In the genomic region with DNA sequence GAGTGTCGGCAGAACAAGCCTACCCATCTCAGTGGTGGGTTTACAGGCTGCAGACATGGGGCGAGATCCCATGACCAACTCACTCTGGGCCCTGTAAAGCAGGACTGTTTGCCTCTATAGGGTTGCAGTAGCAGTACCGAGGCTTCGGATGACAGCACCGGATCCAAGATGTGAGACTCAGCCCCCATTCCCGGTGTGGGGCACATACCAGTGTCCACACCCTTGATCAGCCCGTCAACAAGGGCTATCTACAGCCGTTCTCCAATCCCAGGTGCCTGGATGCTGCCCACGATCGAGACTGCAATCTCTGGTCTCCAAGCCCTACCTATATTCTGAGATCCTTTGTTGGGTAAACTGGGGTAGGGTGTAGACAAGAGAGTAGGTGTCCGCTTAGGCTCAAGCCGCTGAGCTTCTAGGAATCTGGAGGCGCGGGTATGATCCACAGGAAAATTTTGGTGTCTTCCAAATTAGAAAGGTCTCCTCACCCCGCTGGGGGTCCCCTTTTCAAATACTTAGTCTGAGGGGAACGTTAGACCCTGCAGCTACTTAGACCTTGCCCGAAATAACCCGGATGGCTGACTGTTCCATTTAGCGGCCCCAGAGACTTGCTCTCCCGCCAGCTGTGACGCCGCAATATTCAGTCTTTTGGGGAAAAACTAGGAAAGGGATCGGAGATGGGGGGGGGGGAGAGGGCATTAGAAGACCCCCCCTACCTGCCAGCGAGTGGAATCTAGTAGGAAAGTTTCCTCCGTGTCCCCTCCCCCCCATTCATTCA, we compare ENCODE assay signal across 8 mouse cellular contexts. TPM values are rescaled to one million over a fixed set of nuclear protein-coding genes. Genes with fewer than 3 reads are reported as not detected.
DNase-seq lines count a peak whose midpoint lies in the region; ATAC-seq and TF ChIP-seq lines count a peak whose summit lies in the region.

No protein-coding gene starts in this region.

- no peak overlapping the region for H3K27ac ChIP-seq in kidney, embryonic 14.5 days (ENCODE audit: low read depth, low read length)
- H3K27ac ChIP-seq in hindbrain, embryonic 13.5 days: peak overlapping the region; percentile 94
- peak overlapping the region; percentile 91 for H3K27ac ChIP-seq in midbrain, embryonic 15.5 days

- peaks cover 11% of the 10 kb centered on the region; the same call in 1 of the 2 replicates for H3K27me3 ChIP-seq in kidney, embryonic 14.5 days (ENCODE audit: control insufficient read depth, insufficient read depth, low read length)
- peaks cover 3% of the 10 kb centered on the region; the same call in 1 of the 2 replicates for H3K27me3 ChIP-seq in hindbrain, embryonic 13.5 days
- H3K27me3 ChIP-seq in midbrain, embryonic 15.5 days (replicated peaks): no peaks in the 10 kb centered on the region

- no peak for DNase-seq in kidney, adult 9 months
- peak; percentile 50 for DNase-seq in brain, embryonic 14.5 days (ENCODE audit: low read depth)
- DNase-seq in right cerebral cortex, postnatal 14 days: no peak
- DNase-seq in right cerebral cortex, postnatal 25 days: no peak
- no peak for DNase-seq in layer of hippocampus, adult 9-10 months (ENCODE audit: low spot score)

- H3K4me3 ChIP-seq in kidney, embryonic 14.5 days (ENCODE audit: low read length): peak overlapping the region; percentile 68
- H3K4me3 ChIP-seq in hindbrain, embryonic 13.5 days: peak overlapping the region; percentile 75
- peak overlapping the region; percentile 89 for H3K4me3 ChIP-seq in midbrain, embryonic 15.5 days

- ATAC-seq in kidney, embryonic 14.5 days (ENCODE audit: low FRiP score, low TSS enrichment): no peak
- ATAC-seq in hindbrain, embryonic 13.5 days (ENCODE audit: low FRiP score): peak; percentile 15; the same call in 1 of the 2 replicates
- peak; percentile 2; the same call in 1 of the 2 replicates for ATAC-seq in midbrain, embryonic 15.5 days (replicated peaks)

- peak overlapping the region; percentile 95 for H3K4me2 ChIP-seq in kidney, embryonic 14.5 days (replicated peaks; ENCODE audit: low read depth, low read length)
- peak overlapping the region; percentile 75 for H3K4me2 ChIP-seq in hindbrain, embryonic 13.5 days
- peak overlapping the region; percentile 71 for H3K4me2 ChIP-seq in midbrain, embryonic 15.5 days

- H3K4me1 ChIP-seq in kidney, embryonic 14.5 days (ENCODE audit: control insufficient read depth, insufficient read depth, low read length): peaks cover 37% of the 10 kb centered on the region
- H3K4me1 ChIP-seq in hindbrain, embryonic 13.5 days (replicated peaks): peaks cover 56% of the 10 kb centered on the region
- peaks cover 46% of the 10 kb centered on the region for H3K4me1 ChIP-seq in midbrain, embryonic 15.5 days

- peak overlapping the region; percentile 78 for H3K9ac ChIP-seq in kidney, embryonic 14.5 days (ENCODE audit: low read depth, low read length)
- H3K9ac ChIP-seq in hindbrain, embryonic 13.5 days: peak overlapping the region; percentile 93
- H3K9ac ChIP-seq in midbrain, embryonic 15.5 days: peak overlapping the region; percentile 93

- 5% methylated on average over 25 of the region's 25 CpGs for WGBS in kidney, embryonic 14.5 days
- WGBS in hindbrain, embryonic 13.5 days: 3% methylated on average over 25 of the region's 25 CpGs
- 2% methylated on average over 25 of the region's 25 CpGs for WGBS in midbrain, embryonic 15.5 days

- H3K9me3 ChIP-seq in kidney, embryonic 14.5 days (ENCODE audit: control insufficient read depth, low read length): no peaks in the 10 kb centered on the region
- no peaks in the 10 kb centered on the region for H3K9me3 ChIP-seq in hindbrain, embryonic 13.5 days
- no peaks in the 10 kb centered on the region for H3K9me3 ChIP-seq in midbrain, embryonic 15.5 days

- TF ChIP-seq CTCF in brain, embryonic 14.5 days (IDR thresholded peaks at IDR 0.05; ENCODE audit: borderline replicate concordance, extremely low read depth, insufficient read depth, insufficient read length): no peak

- TF ChIP-seq POLR2A in brain, embryonic 14.5 days (IDR thresholded peaks at IDR 0.05; ENCODE audit: borderline replicate concordance, extremely low read depth, insufficient read depth, insufficient read length, poor library complexity, severe bottlenecking): no peak

- no peaks in the 10 kb centered on the region; the same call in 1 of the 2 replicates for H3K36me3 ChIP-seq in kidney, embryonic 14.5 days (ENCODE audit: control insufficient read depth, insufficient read depth, low read length)
- peaks cover 28% of the 10 kb centered on the region for H3K36me3 ChIP-seq in hindbrain, embryonic 13.5 days
- peaks cover 6% of the 10 kb centered on the region; the same call in 1 of the 2 replicates for H3K36me3 ChIP-seq in midbrain, embryonic 15.5 days (replicated peaks)

RNA-seq across cellular contexts. Expression of gene Mapk11, which starts 0.7 kb away (rescaled TPM):
- 8.4 and 14.8 TPM in 2 replicates for polyA plus RNA-seq in kidney, embryonic 14.5 days (2014; fragmentation: Nextera tagmentation; extraction: Ambion mirVana)
- 61.9 and 75.4 TPM in 2 replicates for polyA plus RNA-seq in brain, embryonic 14.5 days (2012; rRNA removed)
- polyA plus RNA-seq in hindbrain, embryonic 13.5 days (2015; fragmentation: Nextera tagmentation; extraction: Ambion mirVana): 36.1 and 36.5 TPM in 2 replicates
- 30.8 and 32.5 TPM in 2 replicates for polyA plus RNA-seq in midbrain, embryonic 15.5 days (2015; fragmentation: Nextera tagmentation; extraction: Ambion mirVana)

RNA-seq across cellular contexts. Expression of gene Mapk12, which starts 8.2 kb away (rescaled TPM):
- polyA plus RNA-seq in kidney, embryonic 14.5 days (2014; fragmentation: Nextera tagmentation; extraction: Ambion mirVana): 20.8 and 23.4 TPM in 2 replicates
- 12.8 and 15.5 TPM in 2 replicates for polyA plus RNA-seq in brain, embryonic 14.5 days (2012; rRNA removed)
- polyA plus RNA-seq in hindbrain, embryonic 13.5 days (2015; fragmentation: Nextera tagmentation; extraction: Ambion mirVana): 5.9 and 7.1 TPM in 2 replicates
- polyA plus RNA-seq in midbrain, embryonic 15.5 days (2015; fragmentation: Nextera tagmentation; extraction: Ambion mirVana): 4.0 and 5.1 TPM in 2 replicates

RNA-seq across cellular contexts. Expression of gene Hdac10, which starts 20.2 kb away (rescaled TPM):
- polyA plus RNA-seq in kidney, embryonic 14.5 days (2014; fragmentation: Nextera tagmentation; extraction: Ambion mirVana): 9.2 and 12.9 TPM in 2 replicates
- 33.1 and 58.3 TPM in 2 replicates for polyA plus RNA-seq in brain, embryonic 14.5 days (2012; rRNA removed)
- polyA plus RNA-seq in hindbrain, embryonic 13.5 days (2015; fragmentation: Nextera tagmentation; extraction: Ambion mirVana): 24.3 and 24.5 TPM in 2 replicates
- 27.0 and 31.4 TPM in 2 replicates for polyA plus RNA-seq in midbrain, embryonic 15.5 days (2015; fragmentation: Nextera tagmentation; extraction: Ambion mirVana)

RNA-seq across cellular contexts. Expression of gene Tubgcp6, which starts 25.8 kb away (rescaled TPM):
- polyA plus RNA-seq in kidney, embryonic 14.5 days (2014; fragmentation: Nextera tagmentation; extraction: Ambion mirVana): 10.9 and 21.0 TPM in 2 replicates
- polyA plus RNA-seq in brain, embryonic 14.5 days (2012; rRNA removed): 45.9 and 50.3 TPM in 2 replicates
- 17.5 and 18.9 TPM in 2 replicates for polyA plus RNA-seq in hindbrain, embryonic 13.5 days (2015; fragmentation: Nextera tagmentation; extraction: Ambion mirVana)
- polyA plus RNA-seq in midbrain, embryonic 15.5 days (2015; fragmentation: Nextera tagmentation; extraction: Ambion mirVana): 20.1 and 21.2 TPM in 2 replicates

RNA-seq across cellular contexts. Expression of gene Plxnb2, which starts 31.9 kb away (rescaled TPM):
- polyA plus RNA-seq in kidney, embryonic 14.5 days (2014; fragmentation: Nextera tagmentation; extraction: Ambion mirVana): 124 and 165 TPM in 2 replicates
- 194 and 213 TPM in 2 replicates for polyA plus RNA-seq in brain, embryonic 14.5 days (2012; rRNA removed)
- polyA plus RNA-seq in hindbrain, embryonic 13.5 days (2015; fragmentation: Nextera tagmentation; extraction: Ambion mirVana): 99.2 and 104 TPM in 2 replicates
- 101 and 108 TPM in 2 replicates for polyA plus RNA-seq in midbrain, embryonic 15.5 days (2015; fragmentation: Nextera tagmentation; extraction: Ambion mirVana)
